Mouse (Mus musculus) intestine, embryonic 15.5 days (tissue): ENCODE measurements at regions not wholly inside any gene's neighbourhood (a gene's known extent, or its start where the extent isn't known, plus 50 kb on each side); places are given as distances from the start of the nearest gene placed in this dataset.

Experiments used
- ATAC-seq: fragments of 200-750 bp; cut with Nextera tagmentation; 2 replicates; pipeline ENCODE4 v1.8.0; 2017; ENCODE audit warnings: moderate TSS enrichment, moderate library complexity
- H3K27ac ChIP-seq: fragments of 300-500 bp; sonication (generic); 2 replicates; pipeline ENCODE4 v1.5.1; 2015; ENCODE audit warnings: mild to moderate bottlenecking, inconsistent platforms
- H3K27me3 ChIP-seq: fragments of 300-500 bp; sonication (generic); replicated peaks from 2 replicates; pipeline ENCODE4 v1.6.1; 2015; ENCODE audit warnings: inconsistent platforms
- H3K36me3 ChIP-seq: fragments of 300-500 bp; sonication (generic); 2 replicates; pipeline ENCODE4 v1.6.1; 2015; ENCODE audit warnings: inconsistent platforms
- H3K4me1 ChIP-seq: fragments of 300-500 bp; sonication (generic); replicated peaks from 2 replicates; pipeline ENCODE4 v1.6.1; 2015; ENCODE audit warnings: inconsistent platforms
- H3K4me2 ChIP-seq: fragments of 300-500 bp; sonication (generic); replicated peaks from 2 replicates; pipeline ENCODE4 v1.6.1; 2015; ENCODE audit warnings: mild to moderate bottlenecking, inconsistent platforms
- H3K4me3 ChIP-seq: fragments of 300-500 bp; sonication (generic); replicated peaks from 2 replicates; pipeline ENCODE4 v1.5.1; 2015; ENCODE audit warnings: inconsistent platforms
- H3K9ac ChIP-seq: fragments of 300-500 bp; sonication (generic); 2 replicates; pipeline ENCODE4 v1.6.1; 2015; ENCODE audit warnings: inconsistent platforms
- H3K9me3 ChIP-seq: fragments of 300-500 bp; sonication (generic); 2 replicates; pipeline ENCODE4 v1.6.1; 2016; ENCODE audit warnings: inconsistent platforms
- WGBS: fragments of 180-500 bp; shearing (Covaris S2); methylation state at CpG from one replicate; pipeline ENCODE4 v1.1.7; 2015; 5-methylcytosine and 5-hydroxymethylcytosine counted together

- no peaks in the 10 kb centered on the region for H3K36me3 ChIP-seq
- ATAC-seq: peak; percentile 62
- WGBS: 37% methylated on average over 3 of the region's 3 CpGs
- no peaks in the 10 kb centered on the region for H3K9me3 ChIP-seq
- no peak overlapping the region for H3K4me2 ChIP-seq
- H3K4me1 ChIP-seq: no peaks in the 10 kb centered on the region
- no peak overlapping the region for H3K27ac ChIP-seq
- H3K4me3 ChIP-seq: no peak overlapping the region
- no peaks in the 10 kb centered on the region for H3K27me3 ChIP-seq
- H3K9ac ChIP-seq: no peak overlapping the region
Measured at GRCm38 (mm10) chr6:36179895-36180294, 208.0 kb upstream of the Chrm2 start.

GRCm38 (mm10) chr6:36182698-36183097, 205.2 kb upstream of the Chrm2 start:
- H3K36me3 ChIP-seq: no peaks in the 10 kb centered on the region
- 61% methylated on average over 1 of the region's 1 CpGs for WGBS
- H3K9me3 ChIP-seq: no peaks in the 10 kb centered on the region
- ATAC-seq: no peak
- H3K4me3 ChIP-seq: no peak overlapping the region
- no peak overlapping the region for H3K27ac ChIP-seq
- H3K27me3 ChIP-seq: no peaks in the 10 kb centered on the region
- no peak overlapping the region for H3K9ac ChIP-seq
- no peak overlapping the region for H3K4me2 ChIP-seq
- no peaks in the 10 kb centered on the region for H3K4me1 ChIP-seq

- H3K27me3 ChIP-seq: no peaks in the 10 kb centered on the region
- H3K4me2 ChIP-seq: no peak overlapping the region
- ATAC-seq: no peak
- WGBS: 79% methylated on average over 2 of the region's 2 CpGs
- H3K27ac ChIP-seq: no peak overlapping the region
- no peaks in the 10 kb centered on the region for H3K9me3 ChIP-seq
- H3K36me3 ChIP-seq: no peaks in the 10 kb centered on the region
- H3K4me1 ChIP-seq: no peaks in the 10 kb centered on the region
- H3K4me3 ChIP-seq: no peak overlapping the region
- no peak overlapping the region for H3K9ac ChIP-seq
Measured at GRCm38 (mm10) chr6:36206666-36207065, 181.2 kb upstream of the Chrm2 start.

- Histone ChIP-seq H3K27ac (no peak overlapping the region), H3K4me1 (no peaks in the 10 kb centered on the region), H3K9me3 (no peaks in the 10 kb centered on the region), H3K9ac (no peak overlapping the region), H3K27me3 (no peaks in the 10 kb centered on the region), H3K4me3 (no peak overlapping the region), H3K36me3 (no peaks in the 10 kb centered on the region), H3K4me2 (no peak overlapping the region)
- WGBS: 45% methylated on average over 4 of the region's 4 CpGs
- ATAC-seq: no peak
Measured at GRCm38 (mm10) chr6:36221308-36221707, 166.6 kb upstream of the Chrm2 start.

- H3K27me3 ChIP-seq: no peaks in the 10 kb centered on the region
- no peaks in the 10 kb centered on the region for H3K4me1 ChIP-seq
- H3K27ac ChIP-seq: no peak overlapping the region
- no peak overlapping the region for H3K4me2 ChIP-seq
- no peak overlapping the region for H3K9ac ChIP-seq
- H3K9me3 ChIP-seq: no peaks in the 10 kb centered on the region
- 25% methylated on average over 1 of the region's 1 CpGs for WGBS
- no peak for ATAC-seq
- no peak overlapping the region for H3K4me3 ChIP-seq
- H3K36me3 ChIP-seq: no peaks in the 10 kb centered on the region
Measured at GRCm38 (mm10) chr6:36234438-36234837, 153.4 kb upstream of the Chrm2 start.

GRCm38 (mm10) chr6:36247027-36247426, 140.9 kb upstream of the Chrm2 start:
- H3K4me3 ChIP-seq: no peak overlapping the region
- H3K9me3 ChIP-seq: no peaks in the 10 kb centered on the region
- H3K36me3 ChIP-seq: no peaks in the 10 kb centered on the region
- H3K4me1 ChIP-seq: no peaks in the 10 kb centered on the region
- H3K4me2 ChIP-seq: no peak overlapping the region
- H3K27ac ChIP-seq: no peak overlapping the region
- H3K9ac ChIP-seq: no peak overlapping the region
- no peak for ATAC-seq
- WGBS: 58% methylated on average over 3 of the region's 3 CpGs
- H3K27me3 ChIP-seq: no peaks in the 10 kb centered on the region

- 86% methylated on average over 1 of the region's 1 CpGs for WGBS
- no peaks in the 10 kb centered on the region for H3K36me3 ChIP-seq
- ATAC-seq: no peak
Measured at GRCm38 (mm10) chr6:36248219-36248618, 139.7 kb upstream of the Chrm2 start.

GRCm38 (mm10) chr6:36249047-36249446, 138.8 kb upstream of the Chrm2 start:
- WGBS: 35% methylated on average over 4 of the region's 4 CpGs
- H3K27ac ChIP-seq: no peak overlapping the region
- ATAC-seq: no peak

More at GRCm38 (mm10) chr6:36248219-36248618, 139.7 kb upstream of the Chrm2 start:
- no peaks in the 10 kb centered on the region for H3K27me3 ChIP-seq
- H3K4me2 ChIP-seq: no peak overlapping the region
- H3K9ac ChIP-seq: no peak overlapping the region
- no peaks in the 10 kb centered on the region for H3K9me3 ChIP-seq
- no peak overlapping the region for H3K27ac ChIP-seq
- no peaks in the 10 kb centered on the region for H3K4me1 ChIP-seq
- no peak overlapping the region for H3K4me3 ChIP-seq

GRCm38 (mm10) chr6:36266717-36267402, 121.0 kb upstream of the Chrm2 start:
- Histone ChIP-seq H3K9ac (no peak overlapping the region), H3K4me1 (no peaks in the 10 kb centered on the region), H3K27ac (no peak overlapping the region), H3K4me3 (no peak overlapping the region), H3K9me3 (no peaks in the 10 kb centered on the region), H3K4me2 (no peak overlapping the region), H3K36me3 (no peaks in the 10 kb centered on the region), H3K27me3 (no peaks in the 10 kb centered on the region)
- no peak for ATAC-seq
- 61% methylated on average over 10 of the region's 10 CpGs for WGBS

More at GRCm38 (mm10) chr6:36249047-36249446, 138.8 kb upstream of the Chrm2 start:
- no peak overlapping the region for H3K4me3 ChIP-seq
- no peak overlapping the region for H3K9ac ChIP-seq
- H3K36me3 ChIP-seq: no peaks in the 10 kb centered on the region
- H3K4me1 ChIP-seq: no peaks in the 10 kb centered on the region
- H3K27me3 ChIP-seq: no peaks in the 10 kb centered on the region
- no peak overlapping the region for H3K4me2 ChIP-seq
- H3K9me3 ChIP-seq: no peaks in the 10 kb centered on the region

- no peaks in the 10 kb centered on the region for H3K9me3 ChIP-seq
- H3K27me3 ChIP-seq: no peaks in the 10 kb centered on the region
- no peak overlapping the region for H3K9ac ChIP-seq
- H3K4me1 ChIP-seq: no peaks in the 10 kb centered on the region
- no peak overlapping the region for H3K4me3 ChIP-seq
- H3K4me2 ChIP-seq: no peak overlapping the region
- no peaks in the 10 kb centered on the region for H3K36me3 ChIP-seq
- ATAC-seq: no peak
- 86% methylated on average over 10 of the region's 10 CpGs for WGBS
- H3K27ac ChIP-seq: no peak overlapping the region
Measured at GRCm38 (mm10) chr6:36286664-36287063, 101.2 kb upstream of the Chrm2 start.

GRCm38 (mm10) chr6:36313586-36313985, 74.3 kb upstream of the Chrm2 start:
- WGBS: 59% methylated on average over 1 of the region's 1 CpGs
- no peaks in the 10 kb centered on the region for H3K27me3 ChIP-seq
- no peak overlapping the region for H3K4me3 ChIP-seq
- H3K4me1 ChIP-seq: no peaks in the 10 kb centered on the region
- no peak overlapping the region for H3K9ac ChIP-seq
- no peak for ATAC-seq
- H3K36me3 ChIP-seq: no peaks in the 10 kb centered on the region
- H3K4me2 ChIP-seq: no peak overlapping the region
- no peak overlapping the region for H3K27ac ChIP-seq
- no peaks in the 10 kb centered on the region for H3K9me3 ChIP-seq
